Mouse (Mus musculus) 416B (cell line): ENCODE data around the gene Gm4791.

ENCODE experiments used
- DNase-seq: peaks from one replicate; pipeline ENCODE4 v3.0.0; 2011; ENCODE audit warnings: low read depth

The Gm4791 gene

DNA sequence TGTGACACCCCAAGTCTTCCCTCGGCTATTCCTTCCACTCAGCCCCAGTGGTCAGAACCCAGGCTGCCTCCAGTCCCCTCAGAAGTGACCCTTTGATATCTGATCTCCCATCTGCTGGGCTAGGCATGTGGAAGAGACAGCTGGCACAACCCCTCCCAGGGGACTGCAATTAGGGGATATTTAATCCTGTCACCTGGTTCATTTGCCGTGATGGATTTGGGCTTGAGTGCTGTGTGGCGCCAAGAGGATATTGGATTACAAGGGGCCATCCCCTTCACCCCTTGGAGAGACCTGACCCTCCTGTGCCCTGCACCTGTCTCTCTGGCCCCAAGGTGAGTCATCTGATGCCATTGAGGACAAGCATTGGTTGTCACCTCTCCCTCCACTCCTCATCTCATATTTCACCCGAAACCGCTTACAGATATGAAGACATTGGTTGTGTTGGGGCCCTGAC lies at the start of gene Gm4791:
TSS of gene Gm4791 (plus strand) at position 404 of the 454 bp plus-strand sequence.
- no peak for DNase-seq

- DNase-seq, result no peak
Observed at GRCm38 (mm10) chr9:46956286-46956685, 42.3 kb upstream of the Gm4791 start.

DNA sequence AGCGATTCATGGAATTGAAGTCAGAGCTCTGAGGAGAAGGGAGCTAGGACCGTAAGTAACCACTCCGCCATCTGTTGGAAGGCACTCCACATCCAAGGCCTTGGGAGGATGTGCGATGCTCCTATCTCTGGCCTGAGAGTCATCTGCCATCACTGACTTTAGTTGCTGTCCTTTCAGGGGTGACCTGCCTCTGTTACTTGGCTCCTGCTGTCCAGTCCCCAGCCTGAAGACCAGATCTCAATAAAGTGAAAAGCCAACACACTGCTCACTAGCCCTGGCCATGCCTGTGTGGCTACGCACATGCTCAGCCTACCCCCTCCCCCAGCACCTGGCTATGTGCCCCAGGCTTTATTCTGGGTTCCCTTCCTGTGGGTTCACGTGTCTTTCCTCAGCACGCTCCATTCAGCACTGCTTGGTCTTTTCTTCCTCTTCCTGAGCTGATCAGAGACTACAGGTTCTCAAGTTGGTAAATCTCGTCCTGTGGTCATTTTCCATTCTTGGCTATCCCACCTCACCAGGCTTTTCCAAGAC lies 41.1 kb upstream of the Gm4791 start:
- DNase-seq, result no peak

DNA sequence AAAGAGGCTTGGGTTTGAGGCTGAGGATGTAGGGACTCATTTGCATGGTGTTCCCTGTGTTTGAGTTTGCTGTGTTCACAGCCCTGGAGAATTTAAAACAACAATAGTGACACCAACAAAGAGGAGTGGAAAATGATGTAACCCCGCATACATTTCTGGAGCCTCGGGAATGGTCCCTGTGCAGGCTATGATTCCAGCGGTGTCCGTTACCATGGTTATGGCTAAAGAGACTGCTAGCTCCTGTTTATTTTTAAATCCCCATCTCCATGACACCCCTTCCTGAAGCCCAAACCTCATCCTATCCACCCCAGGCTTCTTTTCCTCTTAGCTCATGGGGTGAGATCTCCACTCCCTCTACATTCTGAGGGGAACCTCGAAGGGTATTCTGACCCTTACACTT lies 32.5 kb upstream of the Gm4791 start:
- DNase-seq, result no peak

DNA sequence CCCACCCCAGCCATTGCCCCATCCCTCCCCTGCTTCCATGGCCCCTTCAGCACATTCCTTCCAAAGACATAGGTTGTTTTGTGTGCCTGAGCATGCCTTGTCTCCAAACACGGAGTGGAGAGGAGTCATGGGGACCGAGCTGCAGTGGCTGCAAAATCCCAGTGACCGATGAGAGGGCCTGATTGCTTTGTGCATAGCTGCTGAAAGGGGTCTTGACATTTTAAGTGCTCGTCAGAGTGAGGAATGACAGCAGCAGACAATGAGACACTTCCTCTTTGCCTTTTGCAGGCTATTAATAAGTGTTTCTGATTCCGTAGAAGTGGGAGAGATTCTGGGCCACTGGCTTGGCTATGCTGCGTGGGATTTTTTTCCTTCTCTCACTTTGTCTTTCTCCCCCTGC lies 29.6 kb upstream of the Gm4791 start:
- no peak for DNase-seq

DNA sequence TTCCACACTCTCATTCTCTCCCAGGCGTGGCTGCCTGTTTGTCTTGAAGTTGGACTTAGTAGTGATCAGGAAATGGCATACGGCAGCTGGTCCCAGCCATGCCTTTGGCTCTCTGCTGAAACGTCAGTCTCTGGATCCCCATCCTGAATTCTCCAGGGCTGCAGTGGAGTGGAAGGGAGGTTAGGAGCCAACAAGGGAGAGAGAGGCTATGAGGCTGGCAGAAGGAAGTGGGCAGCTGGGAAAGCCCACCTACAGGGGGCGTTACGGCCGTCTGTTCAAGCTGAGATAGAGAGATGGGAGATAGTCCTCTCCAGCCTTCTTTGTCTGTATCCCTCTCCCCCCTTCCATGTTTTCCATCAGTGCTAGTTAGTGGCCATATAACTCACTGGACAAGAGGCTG lies 29.1 kb upstream of the Gm4791 start:
- DNase-seq, result no peak

DNA sequence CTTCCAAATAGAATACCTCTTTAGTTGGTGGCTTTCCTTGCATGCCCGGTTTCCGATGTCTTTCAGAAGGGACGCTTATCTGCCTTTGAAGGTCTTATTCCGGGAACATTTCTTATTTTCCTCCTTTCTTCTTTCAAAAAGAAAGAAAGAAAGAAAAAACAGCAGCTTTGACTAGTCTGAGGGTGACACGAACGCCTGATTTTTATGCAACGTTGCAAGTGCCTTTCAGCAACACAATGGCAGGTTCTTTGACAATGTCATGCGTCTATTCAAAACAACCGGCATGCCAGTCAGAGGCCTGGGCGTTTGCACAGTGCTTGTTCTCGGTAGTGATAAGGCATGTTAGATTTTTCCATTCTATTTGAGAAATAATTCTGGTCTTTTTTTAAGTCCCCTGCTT lies 19.7 kb upstream of the Gm4791 start:
- no peak for DNase-seq

- no peak for DNase-seq
Observed at GRCm38 (mm10) chr9:46980111-46980510, 18.4 kb upstream of the Gm4791 start.

GRCm38 (mm10) chr9:46983471-46983870 lies 15.1 kb upstream of the Gm4791 start:
- no peak for DNase-seq

GRCm38 (mm10) chr9:47041569-47041968 lies 43.0 kb downstream of the Gm4791 start:
- DNase-seq, result no peak
